Mouse (Mus musculus) MEL (cell line): Measurements from ENCODE around the gene Nkx1-2.
A peak's percentile ranks its signal among the peaks of the same experiment; 100 is the strongest.

Source experiments
- CTCF ChIP-seq, 3 experiments: IDR thresholded peaks in 2 of 3; conservative IDR thresholded peaks in 1 of 3; 2 replicates each; pipeline ENCODE4 v1.5.1; 2011 to 2012; ENCODE audit warnings: low read length in 3 of 3, low read depth in 2 of 3, mild to moderate bottlenecking in 2 of 3, improper control_type of control experiment in 1 of 3, inconsistent platforms in 1 of 3, mixed read lengths in 1 of 3, moderate library complexity in 1 of 3; ENCODE audit not compliant: control insufficient read depth in 1 of 3, insufficient read depth in 1 of 3, poor library complexity in 1 of 3, severe bottlenecking in 1 of 3
- GATA1 ChIP-seq: IDR thresholded peaks from 2 replicates; pipeline ENCODE4 v1.6.1; 2011; ENCODE audit warnings: low read depth, low read length, improper control_type of control experiment
- KAT2A ChIP-seq: conservative IDR thresholded peaks from 2 replicates; pipeline ENCODE4 v1.6.1; 2012; ENCODE audit warnings: low read depth, low read length, improper control_type of control experiment, inconsistent platforms
- MAX ChIP-seq: IDR thresholded peaks from 2 replicates; pipeline ENCODE4 v1.6.1; 2011; ENCODE audit warnings: low read length, improper control_type of control experiment
- MEF2A ChIP-seq: IDR thresholded peaks from 2 replicates; pipeline ENCODE4 v1.6.1; 2014; ENCODE audit warnings: low read depth, mild to moderate bottlenecking, inconsistent platforms, low read length, improper control_type of control experiment; ENCODE audit not compliant: poor library complexity, insufficient replicate concordance, severe bottlenecking; ENCODE audit errors: extremely low read depth
- MYC ChIP-seq: IDR thresholded peaks from 2 replicates; pipeline ENCODE4 v1.6.1; 2011; ENCODE audit warnings: low read depth, mild to moderate bottlenecking, low read length, improper control_type of control experiment, moderate library complexity
- NRF1 ChIP-seq: IDR thresholded peaks from 2 replicates; pipeline ENCODE4 v1.6.1; 2014; ENCODE audit warnings: low read depth, mild to moderate bottlenecking, inconsistent platforms, low read length, improper control_type of control experiment, moderate library complexity; ENCODE audit not compliant: poor library complexity, insufficient read depth, severe bottlenecking
- POLR2A ChIP-seq, 2 experiments: IDR thresholded peaks; 2 replicates each; pipeline ENCODE4 v1.6.1; 2011 to 2012; ENCODE audit warnings: low read length in 2 of 2, mild to moderate bottlenecking in 2 of 2, control low read depth in 1 of 2, improper control_type of control experiment in 1 of 2, low read depth in 1 of 2, moderate library complexity in 1 of 2; ENCODE audit not compliant: control insufficient read depth in 1 of 2, insufficient read depth in 1 of 2, poor library complexity in 1 of 2

DNA sequence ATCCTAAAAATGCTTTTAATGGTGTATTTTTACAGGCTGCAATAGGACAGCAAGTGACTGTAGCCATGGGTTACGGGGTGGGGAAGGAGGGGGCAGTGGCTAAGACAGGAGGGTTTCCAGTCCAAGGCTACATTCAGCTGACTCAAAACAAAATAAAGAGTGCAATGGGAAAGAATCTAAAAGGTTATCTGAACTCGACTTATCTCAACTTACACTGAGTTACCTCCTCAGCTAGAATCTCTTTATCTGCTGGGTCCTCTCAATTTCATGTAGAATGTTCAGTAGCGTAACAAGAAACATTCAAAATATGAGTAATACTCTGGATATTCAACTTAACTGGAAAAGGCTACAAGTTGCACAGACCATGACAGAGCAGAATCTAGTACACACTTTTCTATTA lies 26.7 kb downstream of the Nkx1-2 start:
- TF ChIP-seq CTCF (IDR thresholded peaks at IDR 0.05 in 2 of 3, conservative IDR thresholded peaks at IDR 0.05 in 1 of 3; ENCODE audit: control insufficient read depth in 1 of 3, insufficient read depth in 1 of 3, low read depth in 2 of 3, low read length in 3 of 3, poor library complexity in 1 of 3, severe bottlenecking in 1 of 3) (no peak), MYC (no peak), NRF1 (no peak), MEF2A (no peak), KAT2A (no peak; the same call in 1 of the 2 replicates), GATA1 (peak; percentile 77), MAX (no peak), POLR2A (IDR thresholded peaks at IDR 0.05; ENCODE audit: control insufficient read depth in 1 of 2, insufficient read depth in 1 of 2, low read depth in 1 of 2, low read length in 2 of 2, poor library complexity in 1 of 2) (no peak)
